Mouse (Mus musculus): Measurements from ENCODE around the gene Ccdc151.
A peak's percentile ranks its signal among the peaks of the same experiment; 100 is the strongest.

Gene Ccdc151

GRCm38 (mm10) chr9:21958372-21958771, 44.1 kb downstream of the Ccdc151 start:
- DNase-seq (ENCODE audit: low read depth, low spot score) = no peak

GRCm38 (mm10) chr9:21955570-21956281, 46.7 kb downstream of the Ccdc151 start, which contains the start of gene Swsap1:
Gene Swsap1 (plus strand): TSS chr9:21955755.
- DNase-seq (ENCODE audit: low read depth, low spot score) = peak; percentile 97

- no peak for DNase-seq (ENCODE audit: low read depth, low spot score)
Measured at GRCm38 (mm10) chr9:21955225-21955569, 47.2 kb downstream of the Ccdc151 start.

GRCm38 (mm10) chr9:21954635-21955034, 47.8 kb downstream of the Ccdc151 start:
- no peak for DNase-seq (ENCODE audit: low read depth, low spot score)

GRCm38 (mm10) chr9:21953600-21953999, 48.8 kb downstream of the Ccdc151 start:
- no peak for DNase-seq (ENCODE audit: low read depth, low spot score)

GRCm38 (mm10) chr9:21951977-21952376, 50.5 kb downstream of the Ccdc151 start:
- no peak for DNase-seq (ENCODE audit: low read depth, low spot score)

GRCm38 (mm10) chr9:21950322-21950721, 52.1 kb downstream of the Ccdc151 start:
- peak; percentile 77 for DNase-seq (ENCODE audit: low read depth, low spot score)

GRCm38 (mm10) chr9:21948790-21949189, 53.6 kb downstream of the Ccdc151 start:
- no peak for DNase-seq (ENCODE audit: low read depth, low spot score)

GRCm38 (mm10) chr9:21948146-21948545, 54.3 kb downstream of the Ccdc151 start:
- no peak for DNase-seq (ENCODE audit: low read depth, low spot score)

GRCm38 (mm10) chr9:21947540-21948130, 54.8 kb downstream of the Ccdc151 start:
- DNase-seq (ENCODE audit: low read depth, low spot score) = no peak

- no peak for DNase-seq (ENCODE audit: low read depth, low spot score)
Measured at GRCm38 (mm10) chr9:21944267-21944666, 58.2 kb downstream of the Ccdc151 start.

- no peak for DNase-seq (ENCODE audit: low read depth, low spot score)
Measured at GRCm38 (mm10) chr9:21943638-21944037, 58.8 kb downstream of the Ccdc151 start.

GRCm38 (mm10) chr9:21943046-21943445, 59.4 kb downstream of the Ccdc151 start:
- no peak for DNase-seq (ENCODE audit: low read depth, low spot score)

Measured in mesoderm, embryonic 11.5 days (tissue).